In the genomic region with DNA sequence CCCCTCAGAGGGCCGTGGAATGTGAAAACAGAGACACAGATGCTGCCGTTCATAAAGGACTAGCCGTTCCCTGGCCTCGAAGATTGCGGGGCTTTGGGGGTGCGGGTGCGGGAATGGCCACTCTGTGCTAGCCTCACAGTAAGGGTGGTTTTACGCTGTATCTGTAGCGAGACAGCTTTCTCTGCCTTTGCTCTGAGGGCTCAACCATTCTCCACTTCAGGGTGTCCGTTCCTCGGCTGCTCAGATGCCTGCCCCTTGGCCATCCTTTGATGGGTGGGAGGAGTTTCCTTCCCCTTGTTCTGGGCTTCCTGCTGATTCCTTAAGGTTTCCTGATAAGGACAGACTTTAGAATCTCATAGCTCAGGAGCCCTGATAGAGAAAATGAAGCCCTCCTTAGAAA, we compare ENCODE assay signal across 8 mouse cellular contexts. TPM values are rescaled to one million over a fixed set of nuclear protein-coding genes. Genes with fewer than 3 reads are reported as not detected.
A peak's percentile ranks its signal among the peaks of the same experiment; 100 is the strongest.
DNase-seq lines count a peak whose midpoint lies in the region; ATAC-seq lines count a peak whose summit lies in the region.

No protein-coding gene starts in this region.

- H3K4me1 ChIP-seq in forebrain, embryonic 15.5 days, result peaks cover 3% of the 10 kb centered on the region; the same call in 1 of the 2 replicates
- peaks cover 6% of the 10 kb centered on the region for H3K4me1 ChIP-seq in hindbrain, embryonic 15.5 days (replicated peaks)
- peaks cover 63% of the 10 kb centered on the region for H3K4me1 ChIP-seq in liver, embryonic 13.5 days (replicated peaks)
- no peaks in the 10 kb centered on the region for H3K4me1 ChIP-seq in neural tube, embryonic 14.5 days (ENCODE audit: control insufficient read depth, insufficient read depth, low read length)

- no peaks in the 10 kb centered on the region for H3K36me3 ChIP-seq in forebrain, embryonic 15.5 days
- no peaks in the 10 kb centered on the region for H3K36me3 ChIP-seq in hindbrain, embryonic 15.5 days
- H3K36me3 ChIP-seq in liver, embryonic 13.5 days, result no peaks in the 10 kb centered on the region
- no peaks in the 10 kb centered on the region for H3K36me3 ChIP-seq in neural tube, embryonic 14.5 days (ENCODE audit: control insufficient read depth, insufficient read depth, low read length)

- peak overlapping the region; percentile 13; the same call in 1 of the 2 replicates for H3K4me3 ChIP-seq in forebrain, embryonic 15.5 days
- H3K4me3 ChIP-seq in hindbrain, embryonic 15.5 days, result peak overlapping the region; percentile 28
- H3K4me3 ChIP-seq in liver, embryonic 13.5 days (replicated peaks), result peak overlapping the region; percentile 54
- H3K4me3 ChIP-seq in neural tube, embryonic 14.5 days (ENCODE audit: low read depth, low read length), result peak overlapping the region; percentile 13; the same call in 1 of the 2 replicates

- DNase-seq in thymus, postnatal 0 days (ENCODE audit: low spot score), result peak; percentile 12
- DNase-seq in thymus, postnatal 10 days (ENCODE audit: low spot score in 2 of 2), result no peak
- no peak for DNase-seq in liver, embryonic 13.5 days
- no peak for DNase-seq in layer of hippocampus, postnatal 14 days (ENCODE audit: low spot score in 2 of 2)
- no peak for DNase-seq in testis, postnatal 14 days (ENCODE audit: low spot score)

- peak overlapping the region; percentile 32; the same call in 1 of the 2 replicates for H3K4me2 ChIP-seq in forebrain, embryonic 15.5 days (replicated peaks)
- peak overlapping the region; percentile 53 for H3K4me2 ChIP-seq in hindbrain, embryonic 15.5 days
- H3K4me2 ChIP-seq in liver, embryonic 13.5 days, result peak overlapping the region; percentile 80
- H3K4me2 ChIP-seq in neural tube, embryonic 14.5 days (ENCODE audit: low read depth, low read length), result peak overlapping the region; percentile 43

- H3K9ac ChIP-seq in forebrain, embryonic 15.5 days (replicated peaks), result no peak overlapping the region
- 0 out of 2 replicates have a peak overlapping the region, but pooled peaks have one; percentile 11 for H3K9ac ChIP-seq in hindbrain, embryonic 15.5 days
- peak overlapping the region; percentile 69 for H3K9ac ChIP-seq in liver, embryonic 13.5 days
- no peak overlapping the region for H3K9ac ChIP-seq in neural tube, embryonic 14.5 days (replicated peaks; ENCODE audit: low read depth, low read length)

- peaks cover 9% of the 10 kb centered on the region; the same call in 1 of the 2 replicates for H3K27me3 ChIP-seq in forebrain, embryonic 15.5 days
- H3K27me3 ChIP-seq in hindbrain, embryonic 15.5 days, result 0 out of 2 replicates have a peak, but pooled peaks cover 8% of the 10 kb centered on the region
- H3K27me3 ChIP-seq in liver, embryonic 13.5 days, result 0 out of 2 replicates have a peak, but pooled peaks cover 7% of the 10 kb centered on the region
- H3K27me3 ChIP-seq in neural tube, embryonic 14.5 days (ENCODE audit: control insufficient read depth, insufficient read depth, low read length), result no peaks in the 10 kb centered on the region

- H3K9me3 ChIP-seq in forebrain, embryonic 15.5 days, result no peaks in the 10 kb centered on the region
- no peaks in the 10 kb centered on the region for H3K9me3 ChIP-seq in hindbrain, embryonic 15.5 days
- no peaks in the 10 kb centered on the region for H3K9me3 ChIP-seq in liver, embryonic 13.5 days (replicated peaks)
- no peaks in the 10 kb centered on the region for H3K9me3 ChIP-seq in neural tube, embryonic 14.5 days (ENCODE audit: control insufficient read depth, low read length)

- ATAC-seq in forebrain, embryonic 15.5 days (replicated peaks), result no peak
- ATAC-seq in hindbrain, embryonic 15.5 days (ENCODE audit: low FRiP score, low read depth), result no peak
- no peak for ATAC-seq in liver, embryonic 13.5 days (ENCODE audit: low read depth)
- ATAC-seq in neural tube, embryonic 14.5 days (ENCODE audit: low read depth), result no peak

- 14% methylated on average over 11 of the region's 11 CpGs for WGBS in forebrain, embryonic 15.5 days
- 11% methylated on average over 11 of the region's 11 CpGs for WGBS in hindbrain, embryonic 15.5 days
- 2% methylated on average over 11 of the region's 11 CpGs for WGBS in liver, embryonic 13.5 days (ENCODE audit: insufficient replicate concordance)
- WGBS in neural tube, embryonic 14.5 days, result 12% methylated on average over 11 of the region's 11 CpGs

- H3K27ac ChIP-seq in forebrain, embryonic 15.5 days (replicated peaks), result no peak overlapping the region
- peak overlapping the region; percentile 47; the same call in 1 of the 2 replicates for H3K27ac ChIP-seq in hindbrain, embryonic 15.5 days (replicated peaks)
- peak overlapping the region; percentile 55; the same call in 1 of the 2 replicates for H3K27ac ChIP-seq in liver, embryonic 13.5 days
- H3K27ac ChIP-seq in neural tube, embryonic 14.5 days (ENCODE audit: low read depth, low read length), result 0 out of 2 replicates have a peak overlapping the region, but pooled peaks have one; percentile 23

RNA-seq across cellular contexts. Expression of a gene that starts 18.8 kb away (rescaled TPM):
- 306 and 319 TPM in 2 replicates for polyA plus RNA-seq in thymus, postnatal 0 days (2015; fragmentation: Nextera tagmentation; extraction: Ambion mirVana)
- 5.5 and 6.4 TPM in 2 replicates for polyA plus RNA-seq in forebrain, embryonic 15.5 days (2015; fragmentation: Nextera tagmentation; extraction: Ambion mirVana)
- polyA plus RNA-seq in hindbrain, embryonic 15.5 days (2015; fragmentation: Nextera tagmentation; extraction: Ambion mirVana), result 10.1 and 11.5 TPM in 2 replicates
- polyA plus RNA-seq in liver, embryonic 13.5 days (2015; fragmentation: Nextera tagmentation; extraction: Ambion mirVana), result 67.1 and 71.8 TPM in 2 replicates
- 4.6 and 8.6 TPM in 2 replicates for polyA plus RNA-seq in neural tube, embryonic 14.5 days (2014; fragmentation: Nextera tagmentation; extraction: Ambion mirVana)
- 10 to 100 TPM; 10.0 to 11.9 TPM for total RNA-seq in layer of hippocampus, postnatal 14 days (2021)

RNA-seq across cellular contexts. Expression of a gene that starts 21.9 kb away (rescaled TPM):
- 63.8 and 67.8 TPM in 2 replicates for polyA plus RNA-seq in thymus, postnatal 0 days (2015; fragmentation: Nextera tagmentation; extraction: Ambion mirVana)
- 76.1 and 78.8 TPM in 2 replicates for polyA plus RNA-seq in forebrain, embryonic 15.5 days (2015; fragmentation: Nextera tagmentation; extraction: Ambion mirVana)
- polyA plus RNA-seq in hindbrain, embryonic 15.5 days (2015; fragmentation: Nextera tagmentation; extraction: Ambion mirVana), result 53.9 and 57.2 TPM in 2 replicates
- polyA plus RNA-seq in liver, embryonic 13.5 days (2015; fragmentation: Nextera tagmentation; extraction: Ambion mirVana), result 49.1 and 67.3 TPM in 2 replicates
- polyA plus RNA-seq in neural tube, embryonic 14.5 days (2014; fragmentation: Nextera tagmentation; extraction: Ambion mirVana), result 57.5 and 63.4 TPM in 2 replicates
- total RNA-seq in layer of hippocampus, postnatal 14 days (2021), result 10 to 100 TPM; 40.3 to 42.2 TPM

RNA-seq across cellular contexts. Expression of a gene that starts 58.9 kb away (rescaled TPM):
- 20.7 and 21.6 TPM in 2 replicates for polyA plus RNA-seq in thymus, postnatal 0 days (2015; fragmentation: Nextera tagmentation; extraction: Ambion mirVana)
- polyA plus RNA-seq in forebrain, embryonic 15.5 days (2015; fragmentation: Nextera tagmentation; extraction: Ambion mirVana), result 21.3 and 23.5 TPM in 2 replicates
- 21.3 and 21.5 TPM in 2 replicates for polyA plus RNA-seq in hindbrain, embryonic 15.5 days (2015; fragmentation: Nextera tagmentation; extraction: Ambion mirVana)
- 20.0 and 22.6 TPM in 2 replicates for polyA plus RNA-seq in liver, embryonic 13.5 days (2015; fragmentation: Nextera tagmentation; extraction: Ambion mirVana)
- 20.0 and 23.2 TPM in 2 replicates for polyA plus RNA-seq in neural tube, embryonic 14.5 days (2014; fragmentation: Nextera tagmentation; extraction: Ambion mirVana)
- 10 to 100 TPM; 20.8 to 22.6 TPM for total RNA-seq in layer of hippocampus, postnatal 14 days (2021)

RNA-seq across cellular contexts. Expression of a gene that starts 59.2 kb away (rescaled TPM):
- polyA plus RNA-seq in thymus, postnatal 0 days (2015; fragmentation: Nextera tagmentation; extraction: Ambion mirVana), result 0.69 and 0.95 TPM in 2 replicates
- 1.0 and 1.1 TPM in 2 replicates for polyA plus RNA-seq in forebrain, embryonic 15.5 days (2015; fragmentation: Nextera tagmentation; extraction: Ambion mirVana)
- polyA plus RNA-seq in hindbrain, embryonic 15.5 days (2015; fragmentation: Nextera tagmentation; extraction: Ambion mirVana), result 0.91 and 0.98 TPM in 2 replicates
- polyA plus RNA-seq in liver, embryonic 13.5 days (2015; fragmentation: Nextera tagmentation; extraction: Ambion mirVana), result 0.21 and 0.23 TPM in 2 replicates
- polyA plus RNA-seq in neural tube, embryonic 14.5 days (2014; fragmentation: Nextera tagmentation; extraction: Ambion mirVana), result 1.5 and 2.8 TPM in 2 replicates
- total RNA-seq in layer of hippocampus, postnatal 14 days (2021), result 1 to 10 TPM; 1.6 to 1.8 TPM

Comparison
In these comparisons a context has a peak if more than half of its experiments do, and no peak if none do; other contexts are left out.
1. H3K9ac ChIP-seq: peak in hindbrain, embryonic 15.5 days (single experiment) and liver, embryonic 13.5 days (single experiment); none in forebrain, embryonic 15.5 days (single experiment) and neural tube, embryonic 14.5 days (single experiment).
2. Peak in every context shown above with its lines, with median percentiles within 50 percentile points of each other: H3K4me2 ChIP-seq and H3K4me3 ChIP-seq.